Mouse (Mus musculus) liver, embryonic 12.5 days (tissue): ENCODE data around the gene Zfp92. TPM values are rescaled to one million over a fixed set of nuclear protein-coding genes. Genes with fewer than 3 reads are reported as not detected.
A peak's percentile ranks its signal among the peaks of the same experiment; 100 is the strongest.
"Not testable (repeated sequence)": the region's sequence is repeated elsewhere in the genome, so short reads cannot be mapped to it uniquely, and the experiment has no call there.

Source experiments
- ATAC-seq: fragments of 200-750 bp; cut with Nextera tagmentation; 2 replicates; pipeline ENCODE4 v1.8.0; 2017; ENCODE audit warnings: moderate number of reproducible peaks, mild to moderate bottlenecking, moderate library complexity
- H3K27ac ChIP-seq: fragments of 300-500 bp; sonication (generic); 2 replicates; pipeline ENCODE4 v1.5.1; 2016; ENCODE audit warnings: mild to moderate bottlenecking
- H3K27me3 ChIP-seq: fragments of 300-500 bp; sonication (generic); replicated peaks from 2 replicates; pipeline ENCODE4 v1.6.1; 2016; ENCODE audit warnings: mild to moderate bottlenecking, moderate library complexity
- H3K36me3 ChIP-seq: fragments of 300-500 bp; sonication (generic); 2 replicates; pipeline ENCODE4 v1.6.1; 2016; ENCODE audit warnings: mild to moderate bottlenecking, moderate library complexity
- H3K4me1 ChIP-seq: fragments of 300-500 bp; sonication (generic); 2 replicates; pipeline ENCODE4 v1.6.1; 2016
- H3K4me2 ChIP-seq: fragments of 300-500 bp; sonication (generic); 2 replicates; pipeline ENCODE4 v1.6.1; 2016; ENCODE audit warnings: mild to moderate bottlenecking, moderate library complexity
- H3K4me3 ChIP-seq: fragments of 300-500 bp; sonication (generic); 2 replicates; pipeline ENCODE4 v1.5.1; 2016; ENCODE audit warnings: mild to moderate bottlenecking, moderate library complexity
- H3K9ac ChIP-seq: fragments of 300-500 bp; sonication (generic); 2 replicates; pipeline ENCODE4 v1.6.1; 2016; ENCODE audit warnings: mild to moderate bottlenecking, moderate library complexity
- H3K9me3 ChIP-seq: fragments of 300-500 bp; sonication (generic); replicated peaks from 2 replicates; pipeline ENCODE4 v1.6.1; 2016; ENCODE audit warnings: mild to moderate bottlenecking, moderate library complexity
- WGBS: fragments of 180-500 bp; shearing (Covaris S2); methylation state at CpG from one replicate; pipeline ENCODE4 v1.1.7; 2016; ENCODE audit not compliant: insufficient replicate concordance; 5-methylcytosine and 5-hydroxymethylcytosine counted together
- polyA plus RNA-seq: library from polyadenylated mRNA; unstranded; fragments of >200 nt; fragmentation: Nextera tagmentation; extraction: Ambion mirVana; gene quantifications from 2 replicates; pipeline ENCODE4 v1.2.1, GENCODE M21; 2016

Zfp92 gene
- polyA plus RNA-seq, result not detected in 2 replicates

- no peak within 1 kb of the TSS for H3K9ac ChIP-seq
- H3K9me3 ChIP-seq, result no peaks in the 10 kb centered on the region
- H3K27ac ChIP-seq, result no peak within 1 kb of the TSS
- no peaks in the 10 kb centered on the region for H3K36me3 ChIP-seq
- ATAC-seq, result no peak
- peak within 1 kb of the TSS; percentile 47 for H3K4me2 ChIP-seq
- 8% methylated on average over 20 of the region's 20 CpGs for WGBS
- peak within 1 kb of the TSS; percentile 9; the same call in 1 of the 2 replicates for H3K4me3 ChIP-seq
- H3K27me3 ChIP-seq, result peaks cover 29% of the 10 kb centered on the region
- no peaks in the 10 kb centered on the region for H3K4me1 ChIP-seq
Observed at GRCm38 (mm10) chrX:73410880-73411517, at the start of gene Zfp92. Zfp92 (plus strand) TSS chrX:73411096.

DNA sequence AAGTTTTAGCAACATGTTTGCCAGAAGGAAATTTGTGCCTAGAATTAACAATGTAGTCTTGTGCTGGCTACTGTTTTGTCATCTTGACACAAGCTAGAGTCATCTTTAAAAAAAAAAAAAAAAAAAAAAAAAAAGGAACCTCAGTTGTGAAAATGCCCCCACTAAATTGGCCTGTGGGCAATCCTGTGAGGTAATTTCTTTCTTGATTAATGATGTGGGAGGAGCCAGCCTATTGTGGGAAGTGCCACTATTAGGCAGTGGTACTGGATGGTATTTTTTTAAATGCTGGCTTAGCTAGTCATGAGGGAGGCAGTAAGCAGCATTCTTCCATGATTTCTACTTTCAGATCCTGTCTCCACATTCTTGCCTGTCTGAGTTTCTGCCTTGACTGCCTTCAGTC lies 47.6 kb upstream of the Zfp92 start:
- Histone ChIP-seq H3K27me3 (no peaks in the 10 kb centered on the region), H3K4me1 (no peaks in the 10 kb centered on the region), H3K27ac (no peak overlapping the region), H3K9ac (no peak overlapping the region), H3K9me3 (no peaks in the 10 kb centered on the region), H3K4me3 (no peak overlapping the region), H3K4me2 (no peak overlapping the region), H3K36me3 (no peaks in the 10 kb centered on the region)
- ATAC-seq, result no peak

- Histone ChIP-seq H3K9ac (no peak overlapping the region), H3K27me3 (no peaks in the 10 kb centered on the region), H3K9me3 (no peaks in the 10 kb centered on the region), H3K4me1 (no peaks in the 10 kb centered on the region), H3K36me3 (no peaks in the 10 kb centered on the region), H3K27ac (no peak overlapping the region), H3K4me2 (no peak overlapping the region), H3K4me3 (no peak overlapping the region)
- ATAC-seq, result no peak
- 63% methylated on average over 6 of the region's 6 CpGs for WGBS
Observed at GRCm38 (mm10) chrX:73384419-73384818, 26.5 kb upstream of the Zfp92 start.

GRCm38 (mm10) chrX:73384924-73385323 lies 26.0 kb upstream of the Zfp92 start:
- Histone ChIP-seq H3K9me3 (no peaks in the 10 kb centered on the region), H3K4me1 (no peaks in the 10 kb centered on the region), H3K27me3 (no peaks in the 10 kb centered on the region), H3K36me3 (no peaks in the 10 kb centered on the region), H3K27ac (no peak overlapping the region), H3K4me3 (no peak overlapping the region), H3K9ac (no peak overlapping the region), H3K4me2 (no peak overlapping the region)
- ATAC-seq, result no peak
- 33% methylated on average over 1 of the region's 1 CpGs for WGBS

- no peak overlapping the region for H3K27ac ChIP-seq
- no peak overlapping the region for H3K4me3 ChIP-seq
- peaks cover 9% of the 10 kb centered on the region; the same call in 1 of the 2 replicates for H3K27me3 ChIP-seq
- no peaks in the 10 kb centered on the region for H3K9me3 ChIP-seq
- H3K9ac ChIP-seq, result no peak overlapping the region
- ATAC-seq, result no peak
- H3K4me1 ChIP-seq, result no peaks in the 10 kb centered on the region
- H3K36me3 ChIP-seq, result no peaks in the 10 kb centered on the region
- 67% methylated on average over 4 of the region's 4 CpGs for WGBS
- H3K4me2 ChIP-seq, result no peak overlapping the region
Observed at GRCm38 (mm10) chrX:73391481-73391880, 19.4 kb upstream of the Zfp92 start.

DNA sequence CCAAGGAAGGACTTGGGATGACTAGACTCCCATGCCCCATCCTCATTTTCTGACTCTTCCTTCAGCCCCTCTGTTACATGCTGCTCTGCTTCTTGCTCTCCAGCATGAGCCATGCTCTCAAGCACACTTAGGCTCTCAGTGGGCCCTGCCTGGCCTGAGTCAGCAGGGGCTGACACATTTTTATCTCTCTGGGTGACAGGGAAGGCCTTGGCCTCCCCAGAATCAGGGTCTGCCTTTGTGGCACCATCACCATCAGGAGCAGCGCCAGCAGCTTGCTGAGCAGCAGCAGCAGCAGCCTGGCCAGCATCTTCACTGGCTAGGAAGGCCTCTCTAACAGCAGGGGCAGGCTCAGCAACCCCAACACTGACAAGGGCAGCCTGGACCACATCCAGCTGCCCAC lies 14.4 kb upstream of the Zfp92 start:
- Histone ChIP-seq H3K4me2 (no peak overlapping the region), H3K27ac (no peak overlapping the region), H3K4me3 (no peak overlapping the region), H3K36me3 (no peaks in the 10 kb centered on the region), H3K27me3 (peaks cover 18% of the 10 kb centered on the region), H3K4me1 (no peaks in the 10 kb centered on the region), H3K9me3 (no peaks in the 10 kb centered on the region), H3K9ac (no peak overlapping the region)
- ATAC-seq, result no peak
- 68% methylated on average over 1 of the region's 1 CpGs for WGBS

DNA sequence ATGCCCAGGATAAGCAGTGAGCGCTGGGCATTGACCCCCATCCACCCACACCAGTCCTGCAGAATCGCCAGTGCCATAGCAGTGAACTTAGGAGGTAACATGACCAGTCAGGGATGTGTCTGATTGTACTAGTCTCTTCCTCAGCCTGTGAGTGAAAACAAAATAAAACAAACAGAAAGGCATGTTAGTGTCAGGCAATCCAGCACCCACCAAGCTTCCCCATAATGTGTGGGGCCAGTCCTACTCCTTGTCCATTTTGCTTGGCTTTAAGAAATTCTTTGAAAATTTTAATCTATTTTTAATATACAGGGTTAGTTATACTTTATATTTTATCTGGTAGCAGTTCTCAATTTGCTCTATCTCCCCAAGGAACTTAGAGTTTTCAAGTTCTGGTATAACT lies 12.3 kb upstream of the Zfp92 start, which contains the start of gene Gm18336:
Gene Gm18336 (minus strand): TSS at position 101 of the 400 bp plus-strand sequence.
- H3K4me2 ChIP-seq, H3K9me3 ChIP-seq, ATAC-seq, H3K27ac ChIP-seq, H3K9ac ChIP-seq, H3K4me3 ChIP-seq, H3K4me1 ChIP-seq, H3K36me3 ChIP-seq: not testable (repeated sequence)
- WGBS, result 61% methylated on average over 2 of the region's 2 CpGs
- peaks cover 18% of the 10 kb centered on the region for H3K27me3 ChIP-seq

- peaks cover 12% of the 10 kb centered on the region for H3K27me3 ChIP-seq
- no peaks in the 10 kb centered on the region for H3K4me1 ChIP-seq
- 81% methylated on average over 20 of the region's 20 CpGs for WGBS
- no peak for ATAC-seq
- no peak overlapping the region for H3K4me3 ChIP-seq
- no peaks in the 10 kb centered on the region for H3K9me3 ChIP-seq
- no peak overlapping the region for H3K27ac ChIP-seq
- no peak overlapping the region for H3K9ac ChIP-seq
- H3K4me2 ChIP-seq, result no peak overlapping the region
- H3K36me3 ChIP-seq, result no peaks in the 10 kb centered on the region
Observed at GRCm38 (mm10) chrX:73400951-73401350, 9.9 kb upstream of the Zfp92 start.

GRCm38 (mm10) chrX:73401616-73402015 lies 9.3 kb upstream of the Zfp92 start:
- Histone ChIP-seq H3K27ac (no peak overlapping the region), H3K4me3 (no peak overlapping the region), H3K9ac (no peak overlapping the region), H3K9me3 (no peaks in the 10 kb centered on the region), H3K4me1 (no peaks in the 10 kb centered on the region), H3K36me3 (no peaks in the 10 kb centered on the region), H3K27me3 (peaks cover 8% of the 10 kb centered on the region; the same call in 1 of the 2 replicates), H3K4me2 (no peak overlapping the region)
- WGBS, result 77% methylated on average over 12 of the region's 12 CpGs
- ATAC-seq, result no peak

DNA sequence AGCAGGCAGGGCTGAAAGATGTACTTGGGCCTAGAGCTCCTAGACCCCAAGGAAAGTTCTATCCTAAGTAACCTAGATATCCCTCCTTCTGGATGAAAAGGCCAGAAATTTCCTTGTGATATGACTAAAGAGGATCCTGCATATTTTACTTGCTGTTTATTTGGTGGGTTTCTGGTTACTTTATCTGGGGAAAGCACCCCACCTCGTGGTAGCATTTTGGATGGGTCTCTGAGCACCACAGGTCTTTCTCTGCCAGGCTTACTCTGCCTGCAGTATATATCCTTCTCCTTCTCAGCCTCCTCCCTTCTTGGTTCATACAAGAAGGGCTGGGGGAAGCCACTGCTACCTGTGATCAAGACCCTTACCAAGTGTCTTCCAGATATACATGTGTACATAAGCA lies 1.9 kb downstream of the Zfp92 start:
- Histone ChIP-seq H3K4me2 (no peak overlapping the region), H3K27ac (no peak overlapping the region), H3K4me1 (no peaks in the 10 kb centered on the region), H3K9ac (no peak overlapping the region), H3K36me3 (no peaks in the 10 kb centered on the region), H3K27me3 (peaks cover 29% of the 10 kb centered on the region), H3K9me3 (no peaks in the 10 kb centered on the region), H3K4me3 (no peak overlapping the region)
- ATAC-seq, result no peak
- WGBS, result 21% methylated on average over 1 of the region's 1 CpGs

GRCm38 (mm10) chrX:73430036-73430435 lies 19.1 kb downstream of the Zfp92 start:
- no peaks in the 10 kb centered on the region for H3K9me3 ChIP-seq
- H3K36me3 ChIP-seq, result no peaks in the 10 kb centered on the region
- WGBS, result 75% methylated on average over 2 of the region's 2 CpGs
- no peak overlapping the region for H3K27ac ChIP-seq
- ATAC-seq, result no peak
- no peak overlapping the region for H3K9ac ChIP-seq
- no peak overlapping the region for H3K4me2 ChIP-seq
- no peaks in the 10 kb centered on the region for H3K4me1 ChIP-seq
- no peaks in the 10 kb centered on the region; the same call in none of the 2 replicates for H3K27me3 ChIP-seq
- no peak overlapping the region for H3K4me3 ChIP-seq

DNA sequence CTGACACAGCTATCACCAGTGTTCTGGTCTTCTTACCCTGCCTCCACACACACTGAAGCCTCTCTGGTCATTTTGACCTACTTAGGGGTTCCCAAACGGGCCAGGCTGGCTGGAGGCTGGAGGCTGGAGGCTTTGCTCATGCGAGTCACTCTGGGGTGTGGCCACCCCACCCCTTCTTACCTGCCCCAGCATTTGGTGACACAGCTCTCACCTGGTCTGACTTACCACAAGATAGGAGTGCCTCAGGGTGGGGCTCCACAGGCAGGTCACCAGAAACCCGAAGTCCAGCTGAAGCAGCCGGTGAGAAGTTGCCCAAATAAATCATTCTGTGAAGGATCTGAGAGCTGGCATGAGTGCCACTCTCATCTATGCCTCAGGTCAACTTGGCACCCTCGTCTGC lies 22.0 kb downstream of the Zfp92 start:
- no peaks in the 10 kb centered on the region; the same call in 1 of the 2 replicates for H3K27me3 ChIP-seq
- H3K27ac ChIP-seq, result no peak overlapping the region
- no peaks in the 10 kb centered on the region for H3K9me3 ChIP-seq
- peaks cover 13% of the 10 kb centered on the region for H3K36me3 ChIP-seq
- no peak for ATAC-seq
- H3K4me1 ChIP-seq, result no peaks in the 10 kb centered on the region
- H3K4me2 ChIP-seq, result no peak overlapping the region
- H3K9ac ChIP-seq, result no peak overlapping the region
- no peak overlapping the region for H3K4me3 ChIP-seq
- 58% methylated on average over 5 of the region's 5 CpGs for WGBS

DNA sequence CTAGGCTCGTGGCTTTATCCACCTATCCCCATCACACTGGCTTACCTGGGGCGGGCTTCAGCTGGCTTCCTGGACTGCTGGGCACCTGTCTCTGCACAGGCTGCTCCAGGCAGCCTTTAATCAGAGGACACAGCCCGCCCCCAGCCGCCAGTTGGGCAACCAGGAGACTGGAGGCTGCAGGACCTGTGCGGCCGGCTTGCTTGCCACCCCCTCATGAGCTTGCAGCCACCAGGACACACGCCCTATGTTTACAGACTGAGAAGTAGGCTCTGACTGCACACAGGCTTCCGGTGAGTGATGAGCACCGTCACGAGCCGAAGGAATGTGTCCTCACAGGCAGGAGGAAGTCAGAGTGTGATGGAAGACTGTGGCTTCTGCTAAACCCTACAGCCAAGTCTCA lies 24.4 kb downstream of the Zfp92 start, which contains the start of gene Trex2:
Gene Trex2 (minus strand): TSS at position 93 of the 400 bp plus-strand sequence.
- Histone ChIP-seq H3K4me1 (no peaks in the 10 kb centered on the region), H3K27me3 (no peaks in the 10 kb centered on the region; the same call in none of the 2 replicates), H3K36me3 (peaks cover 13% of the 10 kb centered on the region), H3K9me3 (no peaks in the 10 kb centered on the region), H3K27ac (no peak within 1 kb of the TSS), H3K4me2 (no peak within 1 kb of the TSS), H3K4me3 (no peak within 1 kb of the TSS), H3K9ac (no peak within 1 kb of the TSS)
- no peak for ATAC-seq
- 60% methylated on average over 11 of the region's 11 CpGs for WGBS
